Mouse (Mus musculus) liver (tissue): ENCODE measurements at regions not wholly inside any gene's neighbourhood (a gene's known extent, or its start where the extent isn't known, plus 50 kb on each side); places are given as distances from the start of the nearest gene placed in this dataset.
"Not testable (repeated sequence)": the region's sequence is repeated elsewhere in the genome, so short reads cannot be mapped to it uniquely, and the experiment has no call there.

Experiments used
- DNase-seq: peaks from one replicate; pipeline ENCODE4 v3.0.0-alpha.2; 2020; ENCODE audit warnings: mixed read lengths

- no peak for DNase-seq
These were observed 180.6 kb upstream of the Tab2 start for GRCm38 (mm10) chr10:8136662-8137061.

DNA sequence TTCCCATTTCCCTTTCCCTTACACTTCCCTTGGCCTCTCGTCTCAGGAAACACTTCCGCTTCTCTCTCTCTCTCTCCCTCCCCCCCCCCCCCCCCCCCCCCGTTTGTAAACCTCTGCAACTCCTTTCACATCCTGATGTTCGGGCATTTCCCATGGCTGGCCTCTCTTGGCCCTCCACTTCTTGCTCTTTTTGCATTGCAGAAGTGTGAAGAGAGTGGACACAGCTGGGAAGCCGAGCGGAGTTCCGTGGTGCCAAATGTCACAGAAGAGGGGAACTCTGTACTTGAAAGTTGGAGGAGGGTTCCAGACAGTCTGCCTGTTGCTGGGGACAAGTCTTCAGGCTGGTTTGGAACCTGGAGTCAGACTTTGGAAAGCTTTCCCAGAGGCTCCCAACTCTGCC, 179.2 kb upstream of the Tab2 start:
- peak; percentile 6 for DNase-seq

GRCm38 (mm10) chr10:8134398-8134797, 178.4 kb upstream of the Tab2 start:
- DNase-seq: no peak

DNA sequence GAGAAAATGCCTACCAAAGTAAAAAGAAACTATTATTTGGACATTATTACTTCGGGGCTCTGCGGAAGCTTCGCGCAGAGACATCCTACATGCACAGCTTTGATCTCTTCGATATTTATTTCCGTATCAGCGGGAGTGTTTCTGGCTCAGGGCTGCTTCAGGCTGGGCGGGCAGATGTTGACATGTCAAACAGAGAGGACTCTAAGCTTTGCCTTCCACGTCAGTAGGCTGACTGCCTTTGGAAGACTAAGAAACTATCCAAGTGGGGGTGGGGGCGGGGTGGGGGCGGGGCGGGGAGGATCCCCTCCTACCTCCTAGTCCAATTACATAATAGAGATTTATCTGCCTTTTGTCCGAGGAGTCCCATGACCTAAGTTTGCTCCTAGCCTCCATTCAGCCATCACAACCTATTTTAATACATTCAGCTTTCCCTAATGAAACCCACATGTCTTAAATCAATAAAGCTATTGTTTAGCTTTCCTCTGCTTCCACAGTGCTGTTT, 177.5 kb upstream of the Tab2 start:
- peak; percentile 14 for DNase-seq

DNA sequence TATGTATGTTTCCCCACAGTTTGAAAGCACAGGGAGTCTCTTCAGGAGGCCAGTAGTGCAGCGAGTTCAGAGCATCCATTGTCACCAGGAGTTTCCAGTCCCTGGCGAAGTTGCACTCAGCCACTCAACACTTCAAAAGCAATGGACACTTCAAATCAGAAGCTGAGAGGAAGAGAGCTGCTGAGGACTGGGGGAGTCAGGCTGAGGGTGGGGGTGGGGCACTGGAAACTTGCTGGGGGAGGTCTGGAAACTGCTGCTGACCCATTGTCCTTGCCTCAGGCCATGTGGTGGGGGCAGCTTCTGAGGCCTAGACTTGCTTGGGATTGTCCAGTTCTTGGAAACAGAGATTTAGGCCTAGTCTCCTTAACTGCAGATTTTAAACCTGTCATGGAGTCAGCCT, 176.8 kb upstream of the Tab2 start:
- no peak for DNase-seq

GRCm38 (mm10) chr10:8130472-8131241, 174.6 kb upstream of the Tab2 start:
- peak; percentile 54 for DNase-seq

DNA sequence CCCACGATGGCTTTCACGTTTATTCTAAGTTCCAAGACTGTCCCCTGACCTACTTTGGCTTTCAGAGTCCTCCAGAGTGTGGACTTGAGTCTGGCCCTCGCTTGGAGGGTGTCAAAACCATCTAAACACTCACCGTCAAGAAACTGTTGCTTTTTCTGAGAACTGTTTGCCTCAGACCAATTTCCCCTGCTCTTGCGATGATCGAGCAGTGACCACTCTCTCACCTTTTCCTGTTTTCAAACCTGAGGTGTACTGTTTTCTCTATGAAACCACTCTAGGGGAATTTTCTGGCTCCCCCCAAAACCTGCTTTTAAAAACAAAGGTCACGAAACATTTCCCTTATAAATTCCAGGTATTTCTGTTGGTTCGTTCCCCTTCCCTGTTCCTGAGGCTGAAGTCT, 174.0 kb upstream of the Tab2 start:
- no peak for DNase-seq

- DNase-seq: no peak
These were observed 168.1 kb upstream of the Tab2 start for GRCm38 (mm10) chr10:8124124-8124523.

- DNase-seq: no peak
These were observed 165.9 kb upstream of the Tab2 start for GRCm38 (mm10) chr10:8121895-8122294.

- DNase-seq: no peak
These were observed 160.8 kb upstream of the Tab2 start for GRCm38 (mm10) chr10:8116821-8117220.

GRCm38 (mm10) chr10:8114932-8115331, 158.9 kb upstream of the Tab2 start:
- DNase-seq: not testable (repeated sequence)

GRCm38 (mm10) chr10:8114530-8114929, 158.5 kb upstream of the Tab2 start:
- no peak for DNase-seq

DNA sequence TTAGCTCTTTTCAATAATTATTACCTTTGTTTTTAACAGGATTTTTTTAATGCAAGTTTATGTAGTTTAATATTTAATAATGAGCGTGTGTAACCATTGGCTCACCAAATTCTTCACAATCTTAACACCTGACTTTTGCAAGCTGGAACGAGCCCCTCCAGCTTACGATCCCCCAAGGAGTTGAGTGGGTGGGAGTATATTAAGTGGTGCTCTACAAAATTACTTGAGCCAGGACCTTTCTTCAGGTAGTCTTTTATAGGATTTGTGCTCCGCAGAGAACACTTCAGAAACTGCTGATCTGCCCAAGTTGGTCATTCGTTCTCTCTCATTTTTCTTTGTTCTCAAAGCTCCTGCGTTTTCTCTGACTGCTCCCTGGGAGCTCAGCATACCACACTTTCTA, 144.5 kb upstream of the Tab2 start:
- no peak for DNase-seq

- DNase-seq: peak; percentile 27
These were observed 139.9 kb upstream of the Tab2 start for GRCm38 (mm10) chr10:8095924-8096323.

DNA sequence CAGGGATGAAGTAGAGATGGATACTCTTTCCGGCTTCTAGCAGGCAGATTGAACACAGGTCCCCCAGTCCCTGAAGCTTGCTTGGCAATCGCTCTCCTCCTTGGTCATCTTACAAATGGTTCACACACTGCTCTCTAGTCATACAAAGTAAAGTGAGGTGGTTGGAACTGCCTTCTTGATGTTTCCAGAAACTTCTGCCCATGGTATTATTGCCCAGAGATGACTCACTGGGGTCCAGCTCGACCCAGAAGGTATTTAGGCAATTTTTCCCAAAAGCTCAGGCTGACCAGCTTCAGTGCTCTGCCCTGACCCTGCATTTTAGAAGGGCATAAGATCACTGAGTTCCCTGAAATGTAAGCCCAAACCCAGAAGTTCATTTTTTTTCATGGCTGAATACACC, 139.2 kb upstream of the Tab2 start:
- DNase-seq: no peak

GRCm38 (mm10) chr10:8091871-8092552, 136.0 kb upstream of the Tab2 start:
- DNase-seq: no peak

GRCm38 (mm10) chr10:8089296-8089695, 133.3 kb upstream of the Tab2 start:
- DNase-seq: no peak

DNA sequence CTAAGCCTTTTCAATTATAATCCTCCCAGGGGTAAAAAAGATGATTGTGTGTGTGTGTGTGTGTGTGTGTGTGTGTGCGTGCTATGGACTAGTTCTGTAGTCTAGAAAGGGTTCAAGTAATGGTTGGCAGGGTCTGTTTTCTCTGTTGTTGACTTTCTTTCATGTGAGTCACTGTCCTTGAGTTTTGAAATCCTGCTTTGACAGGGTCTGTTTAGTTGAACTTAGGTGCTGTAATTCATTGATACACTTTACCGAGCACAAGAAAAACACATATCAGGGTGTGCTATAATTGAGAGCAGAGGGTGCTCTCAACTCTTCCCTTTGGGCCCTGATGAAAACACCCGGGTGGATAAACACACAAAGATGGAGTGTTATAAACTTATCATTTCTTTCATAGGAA, 132.7 kb upstream of the Tab2 start:
- DNase-seq: no peak

DNA sequence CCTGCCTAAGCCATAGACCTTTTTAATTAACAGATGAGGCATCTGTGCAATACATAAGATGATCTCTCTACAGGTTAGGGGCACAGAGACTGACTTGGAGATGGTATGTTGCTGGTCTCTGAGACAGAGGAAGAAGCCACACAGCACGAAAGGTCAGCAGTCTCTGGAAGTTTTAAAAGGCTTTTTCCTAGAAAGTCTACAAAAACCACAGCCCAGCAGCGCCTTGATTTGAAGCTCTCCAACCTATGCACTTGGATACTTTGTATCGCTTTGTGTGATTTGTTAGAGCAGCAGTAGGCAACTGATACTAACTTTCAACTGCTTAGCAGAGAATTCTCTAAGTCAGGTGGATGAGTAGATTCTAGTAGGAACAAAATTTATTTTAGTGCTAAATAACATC, 132.3 kb upstream of the Tab2 start:
- DNase-seq: no peak

- DNase-seq: peak; percentile 22
These were observed 131.1 kb upstream of the Tab2 start for GRCm38 (mm10) chr10:8087106-8087505.

- DNase-seq: no peak
These were observed 130.4 kb upstream of the Tab2 start for GRCm38 (mm10) chr10:8086442-8086841.

DNA sequence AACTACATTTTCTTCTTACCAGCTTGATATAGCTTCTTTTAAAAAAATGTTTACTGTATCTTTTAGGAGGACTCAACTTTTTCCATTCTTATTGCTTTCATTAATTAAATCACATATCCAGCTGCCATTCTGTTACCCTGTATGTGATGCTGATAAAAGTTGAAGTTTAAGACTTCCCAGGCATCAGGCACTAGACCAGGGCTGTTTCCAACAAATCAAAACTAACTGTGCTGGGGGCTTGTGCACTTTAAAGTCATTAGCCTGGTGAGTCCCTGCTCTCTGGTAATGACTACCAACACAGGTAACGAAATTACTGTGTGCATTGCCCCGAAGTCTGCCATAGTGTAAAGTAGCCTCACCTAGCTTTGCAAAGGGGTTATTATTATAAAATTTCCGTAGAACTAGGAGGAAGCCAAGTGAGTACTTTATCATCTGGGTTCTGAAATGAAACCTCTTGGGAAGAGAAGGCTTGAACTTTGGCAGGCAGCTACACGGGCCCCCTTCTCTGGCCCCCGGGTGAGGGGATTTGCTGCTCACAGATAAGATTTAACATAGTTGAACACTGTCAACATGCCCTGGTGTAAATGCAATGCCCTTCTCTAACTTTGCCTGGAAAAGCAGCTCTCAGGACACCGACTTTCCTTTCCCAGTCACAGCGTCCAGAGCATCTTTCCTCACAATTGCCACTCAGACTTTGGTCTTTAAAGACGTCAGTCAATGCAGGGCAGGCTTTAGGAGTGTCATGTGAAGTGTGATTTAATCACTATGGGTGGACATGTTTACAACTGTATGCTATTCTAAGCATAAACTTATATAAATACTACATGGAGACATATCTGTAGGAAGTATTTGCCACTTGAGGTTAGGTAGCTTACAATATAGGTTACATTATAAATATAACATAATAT, 122.1 kb upstream of the Tab2 start:
- DNase-seq: no peak

GRCm38 (mm10) chr10:8072463-8072862, 116.4 kb upstream of the Tab2 start:
- DNase-seq: no peak
